Mouse (Mus musculus) stomach, postnatal 0 days (tissue): ENCODE data around the gene 4930432M17Rik.

ENCODE experiments used
- CTCF ChIP-seq: IDR thresholded peaks from 2 replicates; pipeline ENCODE4 v1.5.1; 2016; ENCODE audit warnings: antibody characterized with exemption, low read depth, mild to moderate bottlenecking, moderate library complexity
- EP300 ChIP-seq: optimal IDR thresholded peaks from 2 replicates; pipeline ENCODE3; 2016; ENCODE audit warnings: antibody characterized with exemption

DNA sequence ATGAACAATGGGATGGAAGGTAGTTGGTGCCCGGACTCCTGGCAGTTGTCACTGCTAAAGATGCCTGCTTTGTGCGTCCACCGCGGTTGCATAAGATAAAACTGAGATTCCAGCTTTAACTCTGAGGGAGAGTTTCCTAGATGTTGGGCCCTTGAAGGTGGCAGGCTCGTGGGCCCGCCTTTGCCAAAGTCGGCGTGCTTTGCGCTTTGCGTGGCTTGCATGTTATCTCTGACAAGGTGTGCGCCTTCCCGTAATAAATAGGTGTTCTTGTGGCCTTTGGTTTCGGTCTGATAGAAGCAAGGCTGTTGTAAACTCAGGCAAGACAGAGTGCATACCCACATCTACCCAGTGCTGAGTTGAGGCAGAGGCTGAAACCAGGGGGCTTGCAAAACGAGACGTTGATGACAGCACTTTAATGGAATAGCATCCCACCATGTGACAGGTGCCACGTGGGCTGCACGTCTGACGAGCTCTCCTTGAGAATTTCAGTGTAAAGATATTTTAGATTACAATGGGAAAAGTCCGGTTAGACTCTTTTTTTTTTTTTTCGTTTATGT lies 53.5 kb downstream of the 4930432M17Rik start:
- TF ChIP-seq EP300 (no peak), CTCF (no peak)
